ENCODE assay signal across 18 mouse cellular contexts in genomic region chr1:150682044-150682443, GRCm38 (mm10).
A peak's percentile ranks its signal among the peaks of the same experiment; 100 is the strongest.
DNase-seq lines count a peak whose midpoint lies in the region; ATAC-seq and TF ChIP-seq lines count a peak whose summit lies in the region.
"Had no signal": no experiment of that assay in that cellular context is flagged by ENCODE, and none has a peak within 500 bp of the region (broad histone marks: within the 10 kb centered on the region; RNA-seq: fewer than 3 reads in every experiment).

No protein-coding gene starts in this region.

- no peaks in the 10 kb centered on the region for H3K9me3 ChIP-seq in hindbrain, embryonic 11.5 days (ENCODE audit: control insufficient read depth, low read length)
- H3K9me3 ChIP-seq in hindbrain, embryonic 12.5 days (replicated peaks): no peaks in the 10 kb centered on the region
- no peaks in the 10 kb centered on the region for H3K9me3 ChIP-seq in hindbrain, postnatal 0 days (ENCODE audit: low read length)
- H3K9me3 ChIP-seq in midbrain, postnatal 0 days (ENCODE audit: low read length): no peaks in the 10 kb centered on the region
- H3K9me3 ChIP-seq: G1E; limb, embryonic 15.5 days; neural tube, embryonic 12.5 days had no signal

- H3K27ac ChIP-seq in hindbrain, embryonic 11.5 days (ENCODE audit: low read depth, low read length): no peak overlapping the region
- H3K27ac ChIP-seq in hindbrain, embryonic 12.5 days: no peak overlapping the region
- peak overlapping the region; percentile 4; the same call in 1 of the 2 replicates for H3K27ac ChIP-seq in hindbrain, postnatal 0 days
- peak overlapping the region; percentile 27; the same call in 1 of the 2 replicates for H3K27ac ChIP-seq in midbrain, postnatal 0 days (ENCODE audit: low read depth, low read length)
- H3K27ac ChIP-seq: limb, embryonic 15.5 days; neural tube, embryonic 12.5 days; stomach, postnatal 0 days had no signal

- no peaks in the 10 kb centered on the region for H3K36me3 ChIP-seq in hindbrain, embryonic 11.5 days (ENCODE audit: control insufficient read depth, insufficient read depth, low read length)
- no peaks in the 10 kb centered on the region for H3K36me3 ChIP-seq in hindbrain, embryonic 12.5 days
- H3K36me3 ChIP-seq in hindbrain, postnatal 0 days (ENCODE audit: insufficient read depth, low read length): no peaks in the 10 kb centered on the region
- no peaks in the 10 kb centered on the region for H3K36me3 ChIP-seq in midbrain, postnatal 0 days (ENCODE audit: insufficient read depth, low read length)
- H3K36me3 ChIP-seq: G1E; neural tube, embryonic 12.5 days had no signal

- no peak overlapping the region for H3K4me3 ChIP-seq in hindbrain, embryonic 11.5 days (ENCODE audit: low read depth, low read length)
- H3K4me3 ChIP-seq in hindbrain, embryonic 12.5 days: no peak overlapping the region
- no peak overlapping the region for H3K4me3 ChIP-seq in hindbrain, postnatal 0 days (ENCODE audit: low read length)
- H3K4me3 ChIP-seq in midbrain, postnatal 0 days (ENCODE audit: low read depth, low read length): no peak overlapping the region
- H3K4me3 ChIP-seq: limb, embryonic 15.5 days; neural tube, embryonic 12.5 days had no signal

- no peak for TF ChIP-seq CTCF in hindbrain, postnatal 0 days (IDR thresholded peaks at IDR 0.05; ENCODE audit: low read depth)
- no peak for TF ChIP-seq CTCF in midbrain, postnatal 0 days (IDR thresholded peaks at IDR 0.05)

- 68% methylated on average over 6 of the region's 6 CpGs for WGBS in hindbrain, embryonic 11.5 days
- 71% methylated on average over 6 of the region's 6 CpGs for WGBS in hindbrain, embryonic 12.5 days
- 84% methylated on average over 6 of the region's 6 CpGs for WGBS in hindbrain, postnatal 0 days
- WGBS in midbrain, postnatal 0 days: 87% methylated on average over 6 of the region's 6 CpGs

- H3K27me3 ChIP-seq in hindbrain, embryonic 11.5 days (ENCODE audit: control insufficient read depth, insufficient read depth, low read length): no peaks in the 10 kb centered on the region
- H3K27me3 ChIP-seq in hindbrain, embryonic 12.5 days: no peaks in the 10 kb centered on the region
- H3K27me3 ChIP-seq in hindbrain, postnatal 0 days (ENCODE audit: insufficient read depth, low read length): no peaks in the 10 kb centered on the region
- no peaks in the 10 kb centered on the region for H3K27me3 ChIP-seq in midbrain, postnatal 0 days (ENCODE audit: insufficient read depth, low read length)
- H3K27me3 ChIP-seq: limb, embryonic 15.5 days; neural tube, embryonic 12.5 days had no signal

- no peak for ATAC-seq in hindbrain, embryonic 11.5 days (ENCODE audit: low FRiP score)
- ATAC-seq in hindbrain, embryonic 12.5 days (ENCODE audit: low FRiP score): no peak
- no peak; the same call in 1 of the 2 replicates for ATAC-seq in hindbrain, postnatal 0 days
- ATAC-seq in midbrain, postnatal 0 days (ENCODE audit: low FRiP score): no peak
- ATAC-seq in CD4-positive, CD25-positive, alpha-beta regulatory T cell, adult 4 months: no peak
- ATAC-seq: intestine, embryonic 16.5 days had no signal

- no peaks in the 10 kb centered on the region for H3K4me1 ChIP-seq in hindbrain, embryonic 11.5 days (replicated peaks; ENCODE audit: control insufficient read depth, insufficient read depth, low read length)
- no peaks in the 10 kb centered on the region for H3K4me1 ChIP-seq in hindbrain, embryonic 12.5 days
- no peaks in the 10 kb centered on the region for H3K4me1 ChIP-seq in hindbrain, postnatal 0 days (ENCODE audit: insufficient read depth, low read length)
- no peaks in the 10 kb centered on the region for H3K4me1 ChIP-seq in midbrain, postnatal 0 days (ENCODE audit: insufficient read depth, low read length)
- H3K4me1 ChIP-seq: neural tube, embryonic 12.5 days had no signal

- H3K9ac ChIP-seq in hindbrain, embryonic 11.5 days (ENCODE audit: low read depth, low read length): no peak overlapping the region
- no peak overlapping the region for H3K9ac ChIP-seq in hindbrain, embryonic 12.5 days
- no peak overlapping the region for H3K9ac ChIP-seq in hindbrain, postnatal 0 days (replicated peaks; ENCODE audit: low read length)
- H3K9ac ChIP-seq in midbrain, postnatal 0 days (replicated peaks; ENCODE audit: low read length, poor library complexity, severe bottlenecking): no peak overlapping the region
- H3K9ac ChIP-seq: limb, embryonic 15.5 days; neural tube, embryonic 12.5 days had no signal

- no peak overlapping the region for H3K4me2 ChIP-seq in hindbrain, embryonic 11.5 days (replicated peaks; ENCODE audit: low read depth, low read length)
- no peak overlapping the region for H3K4me2 ChIP-seq in hindbrain, embryonic 12.5 days (replicated peaks)
- no peak overlapping the region for H3K4me2 ChIP-seq in hindbrain, postnatal 0 days (ENCODE audit: low read depth, low read length)
- no peak overlapping the region for H3K4me2 ChIP-seq in midbrain, postnatal 0 days (ENCODE audit: low read depth, low read length, poor library complexity, severe bottlenecking)
- H3K4me2 ChIP-seq: limb, embryonic 15.5 days; neural tube, embryonic 12.5 days had no signal

- peak; percentile 24 for DNase-seq in hindbrain, embryonic 11.5 days (ENCODE audit: low spot score)
- peak; percentile 76 for DNase-seq in embryo, embryonic 11 days
- no peak for DNase-seq in hindbrain, postnatal 0 days (ENCODE audit: low spot score)
- DNase-seq in midbrain, postnatal 0 days (ENCODE audit: low spot score): no peak
- DNase-seq in lung, postnatal 25 days (ENCODE audit: low spot score): no peak
- DNase-seq: adrenal gland, postnatal 10 days; heart, adult 11 months; kidney, postnatal 14 days; lung, adult 2 months; spleen, adult 18-20 months; thymus, postnatal 4 days had no signal

Comparison
In these comparisons a context has a peak if more than half of its experiments do, and no peak if none do; other contexts are left out.
1. DNase-seq: peak in hindbrain, embryonic 11.5 days (single experiment) and embryo, embryonic 11 days (single experiment); none in hindbrain, postnatal 0 days (single experiment), midbrain, postnatal 0 days (single experiment) and lung, postnatal 25 days (single experiment).
2. H3K27ac ChIP-seq: peak in hindbrain, postnatal 0 days (single experiment) and midbrain, postnatal 0 days (single experiment); none in hindbrain, embryonic 11.5 days (single experiment) and hindbrain, embryonic 12.5 days (single experiment).